Mouse (Mus musculus) layer of hippocampus, adult 2 months (tissue): Measurements from ENCODE around the gene Pde4c. TPM values are rescaled to one million over a fixed set of nuclear protein-coding genes. Genes with fewer than 3 reads are reported as not detected.

Experiments used
- DNase-seq, 2 experiments: peaks; one replicate each; pipeline ENCODE4 v3.0.0; 2022; ENCODE audit warnings: low spot score in 2 of 2
- H3K27ac ChIP-seq: fragments of 200-600 bp; 2 replicates; pipeline ENCODE4 v1.8.1; 2022
- H3K4me3 ChIP-seq: fragments of 200-600 bp; 2 replicates; pipeline ENCODE4 v1.8.1; 2022; ENCODE audit warnings: mild to moderate bottlenecking
- CTCF ChIP-seq: fragments of 200-600 bp; conservative IDR thresholded peaks from 2 replicates; pipeline ENCODE4 v1.8.1; 2022; ENCODE audit warnings: antibody characterized with exemption, mild to moderate bottlenecking, moderate library complexity
- total RNA-seq, 2 experiments: library from RNA; stranded (reverse); gene quantifications; 2 replicates each; pipeline ENCODE4 v1.2.3; 2021

The Pde4c gene
- total RNA-seq, 2 experiments from 2014 or later, result 1.4 to 1.5 TPM

- DNase-seq, result no peak
- no peak overlapping the region for H3K27ac ChIP-seq
- TF ChIP-seq CTCF, result no peak
- H3K4me3 ChIP-seq, result no peak overlapping the region
These were observed 18.7 kb downstream of the Pde4c start for GRCm38 (mm10) chr8:70742176-70742575.

- H3K27ac ChIP-seq, result 0 out of 2 replicates have a peak overlapping the region, but pooled peaks have one; percentile 36
- H3K4me3 ChIP-seq, result peak overlapping the region; percentile 52; the same call in 1 of the 2 replicates
- DNase-seq, result no peak
- TF ChIP-seq CTCF, result no peak
These were observed 19.6 kb downstream of the Pde4c start for GRCm38 (mm10) chr8:70742981-70743655.

- Histone ChIP-seq H3K27ac (peak overlapping the region; percentile 36; the same call in 1 of the 2 replicates), H3K4me3 (peak overlapping the region; percentile 52)
- TF ChIP-seq CTCF, result no peak
- no peak for DNase-seq
These were observed 20.4 kb downstream of the Pde4c start for GRCm38 (mm10) chr8:70743656-70744590.

GRCm38 (mm10) chr8:70744806-70745205 is 21.3 kb downstream of the Pde4c start:
- DNase-seq, result no peak
- Histone ChIP-seq H3K4me3 (no peak overlapping the region; the same call in 1 of the 2 replicates), H3K27ac (no peak overlapping the region)
- TF ChIP-seq CTCF, result no peak

GRCm38 (mm10) chr8:70745691-70746220 is 22.2 kb downstream of the Pde4c start:
- H3K4me3 ChIP-seq, result no peak overlapping the region
- DNase-seq, result no peak
- TF ChIP-seq CTCF, result no peak
- H3K27ac ChIP-seq, result no peak overlapping the region

GRCm38 (mm10) chr8:70746676-70747075 is 23.2 kb downstream of the Pde4c start:
- no peak for DNase-seq
- Histone ChIP-seq H3K27ac (no peak overlapping the region), H3K4me3 (no peak overlapping the region)
- no peak for TF ChIP-seq CTCF

- Histone ChIP-seq H3K4me3 (no peak overlapping the region), H3K27ac (no peak overlapping the region)
- TF ChIP-seq CTCF, result no peak
- DNase-seq, result no peak
These were observed 23.8 kb downstream of the Pde4c start for GRCm38 (mm10) chr8:70747211-70747890.

GRCm38 (mm10) chr8:70748246-70749096 is 25.0 kb downstream of the Pde4c start:
- Histone ChIP-seq H3K4me3 (no peak overlapping the region), H3K27ac (no peak overlapping the region)
- no peak for TF ChIP-seq CTCF
- DNase-seq, result no peak

GRCm38 (mm10) chr8:70749097-70749674 is 25.7 kb downstream of the Pde4c start:
- TF ChIP-seq CTCF, result no peak
- Histone ChIP-seq H3K4me3 (no peak overlapping the region), H3K27ac (no peak overlapping the region)
- DNase-seq, result no peak

- Histone ChIP-seq H3K4me3 (no peak overlapping the region), H3K27ac (no peak overlapping the region)
- DNase-seq, result no peak
- TF ChIP-seq CTCF, result no peak
These were observed 26.7 kb downstream of the Pde4c start for GRCm38 (mm10) chr8:70750128-70750680.

- peak in 1 of 2 experiments; percentile 76 for DNase-seq
- Histone ChIP-seq H3K4me3 (no peak overlapping the region), H3K27ac (peak overlapping the region; percentile 99)
- peak; percentile 83 for TF ChIP-seq CTCF
These were observed 28.7 kb downstream of the Pde4c start for GRCm38 (mm10) chr8:70752000-70752764.
